Mouse (Mus musculus): ENCODE measurements around the gene Scarb2.

DNA sequence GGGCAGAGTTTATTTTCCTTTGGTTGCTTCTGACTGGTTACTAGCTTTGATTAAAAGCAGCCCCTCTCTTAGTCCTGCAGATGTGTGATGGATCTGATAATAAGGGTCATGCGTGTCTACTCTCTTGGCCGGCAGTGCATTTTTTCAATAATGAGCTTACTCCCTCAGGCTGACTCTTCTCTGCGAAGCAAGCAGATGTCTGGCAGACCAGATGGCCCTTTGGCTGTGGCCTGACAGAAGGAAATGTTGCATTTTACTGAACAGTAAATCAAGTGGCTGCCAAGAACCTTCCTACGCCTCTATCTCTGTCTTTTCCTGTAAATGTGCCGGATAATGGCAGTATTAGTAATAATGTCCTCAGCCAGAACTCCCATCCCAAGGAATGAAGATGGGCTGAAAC, 8.0 kb downstream of the Scarb2 start:
- TF ChIP-seq CTCF (IDR thresholded peaks at IDR 0.05; ENCODE audit: insufficient read depth, low read depth, low read length) (no peak), POLR2A (IDR thresholded peaks at IDR 0.05; ENCODE audit: insufficient read depth, low read depth, low read length) (no peak)

All from olfactory bulb, adult 2 months (tissue).